Mouse (Mus musculus): ENCODE results near the gene Tapbpl.

- TF ChIP-seq CTCF (IDR thresholded peaks at IDR 0.05; ENCODE audit: borderline replicate concordance, insufficient read depth, low read depth, low read length): no peak
- no peak for TF ChIP-seq POLR2A (IDR thresholded peaks at IDR 0.05; ENCODE audit: borderline replicate concordance, insufficient read depth, low read length)
Observed at GRCm38 (mm10) chr6:125238396-125238795, 6.7 kb upstream of the Tapbpl start.
